Mouse (Mus musculus) left cerebral cortex, adult 11 months (tissue): ENCODE measurements around the gene Lmtk3.

Experiments used
- DNase-seq: peaks from one replicate; pipeline ENCODE4 v3.0.0; 2022; ENCODE audit warnings: low spot score

Gene Lmtk3

DNA sequence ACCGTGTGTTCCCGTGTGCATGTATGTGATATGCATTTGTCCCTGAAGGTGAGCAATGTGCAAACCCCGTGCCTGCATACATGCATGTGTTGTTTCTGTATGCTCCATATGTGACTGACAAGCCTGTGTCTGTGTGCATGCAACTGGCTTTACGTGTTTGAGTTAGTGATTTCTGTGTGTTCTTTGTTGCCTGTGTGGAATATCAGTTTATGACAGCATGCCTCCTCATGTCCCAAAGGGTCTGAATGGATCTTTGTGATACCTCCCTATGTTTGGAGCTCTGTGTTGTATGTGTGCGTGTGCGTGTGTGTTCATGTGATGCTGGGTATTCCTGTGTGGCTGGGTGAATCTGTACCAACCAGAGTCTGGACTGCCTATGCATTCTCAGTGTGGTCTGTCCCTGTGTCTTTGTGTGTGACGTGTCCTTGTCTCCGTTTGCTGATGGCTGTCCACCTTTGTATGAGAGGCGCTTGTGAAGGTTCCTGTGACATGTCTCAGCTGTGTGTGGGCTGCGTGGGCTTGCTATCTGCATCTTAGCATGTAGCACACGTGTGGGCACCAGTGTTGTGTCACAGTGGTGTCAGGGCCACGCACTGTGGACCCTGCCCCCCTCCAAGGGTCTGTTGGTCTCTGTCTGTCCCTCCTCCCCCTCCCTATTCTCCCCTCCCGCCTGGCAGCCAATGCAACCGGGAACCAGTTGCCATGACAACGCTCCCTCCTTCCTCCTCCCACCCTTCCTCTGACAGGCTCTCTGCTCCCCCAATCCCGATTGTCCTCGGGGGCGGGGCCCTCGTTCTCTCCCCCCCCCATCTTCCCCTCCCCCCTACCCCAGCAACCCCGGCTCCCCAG is 1.2 kb downstream of the Lmtk3 start, which contains the start of gene Sult2b1:
Sult2b1 (minus strand) TSS at position 146 of the 849 bp plus-strand sequence.
- peak; percentile 93 for DNase-seq

DNA sequence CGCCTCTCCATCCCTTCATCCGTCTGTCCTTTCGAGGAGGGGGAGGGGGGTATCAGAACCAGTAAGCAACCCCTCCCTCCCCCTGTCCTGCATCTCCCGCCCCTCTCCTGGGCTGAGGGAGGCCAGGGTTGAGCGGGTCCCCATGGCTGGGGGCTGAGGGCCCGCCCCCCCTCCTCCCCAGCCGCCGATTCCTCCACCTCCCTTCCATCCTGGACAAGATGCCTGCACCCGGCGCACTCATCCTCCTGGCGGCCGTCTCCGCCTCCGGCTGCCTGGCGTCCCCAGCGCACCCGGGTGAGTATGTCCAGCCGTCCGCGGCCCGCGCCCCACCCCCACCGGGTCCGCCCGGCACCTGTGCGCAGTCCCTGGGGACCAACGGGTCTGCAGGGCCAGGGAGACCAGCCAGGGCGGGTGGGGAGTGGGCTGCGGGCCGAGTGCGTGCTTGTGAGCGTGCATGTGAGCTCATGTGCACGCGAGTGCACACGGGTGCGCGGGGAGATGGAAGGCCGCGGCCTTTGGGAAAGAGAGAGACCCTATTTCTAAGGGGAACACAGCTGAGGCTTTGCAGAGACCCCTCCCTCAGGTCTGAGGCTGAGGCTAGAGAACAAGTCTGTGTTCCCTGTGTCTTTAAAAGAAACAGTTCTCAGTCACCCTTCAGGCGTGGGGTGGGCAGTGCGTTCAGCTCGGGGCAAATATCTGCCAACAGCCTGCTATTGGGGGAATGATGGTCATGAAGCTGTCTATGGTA is 2.0 kb downstream of the Lmtk3 start:
- no peak for DNase-seq

DNA sequence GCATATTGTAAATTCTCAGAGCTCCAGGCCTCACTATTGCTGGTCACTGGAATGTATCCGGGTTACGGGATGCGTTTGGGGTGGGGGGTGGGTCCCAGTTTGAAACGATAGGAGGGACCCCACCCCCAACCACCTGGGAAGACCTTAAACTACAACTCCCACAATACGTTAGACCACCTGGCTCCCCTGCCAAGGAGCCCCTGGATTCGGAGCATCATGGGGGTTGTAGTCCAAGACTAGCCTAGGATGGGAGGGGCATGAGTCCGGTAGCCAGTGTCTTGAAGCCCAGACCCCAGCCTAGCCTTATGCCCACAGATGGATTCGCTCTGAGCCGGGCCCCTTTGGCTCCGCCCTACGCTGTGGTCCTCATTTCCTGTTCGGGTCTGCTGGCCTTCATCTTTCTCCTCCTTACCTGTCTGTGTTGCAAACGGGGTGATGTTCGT is 2.6 kb downstream of the Lmtk3 start:
- DNase-seq = no peak

DNA sequence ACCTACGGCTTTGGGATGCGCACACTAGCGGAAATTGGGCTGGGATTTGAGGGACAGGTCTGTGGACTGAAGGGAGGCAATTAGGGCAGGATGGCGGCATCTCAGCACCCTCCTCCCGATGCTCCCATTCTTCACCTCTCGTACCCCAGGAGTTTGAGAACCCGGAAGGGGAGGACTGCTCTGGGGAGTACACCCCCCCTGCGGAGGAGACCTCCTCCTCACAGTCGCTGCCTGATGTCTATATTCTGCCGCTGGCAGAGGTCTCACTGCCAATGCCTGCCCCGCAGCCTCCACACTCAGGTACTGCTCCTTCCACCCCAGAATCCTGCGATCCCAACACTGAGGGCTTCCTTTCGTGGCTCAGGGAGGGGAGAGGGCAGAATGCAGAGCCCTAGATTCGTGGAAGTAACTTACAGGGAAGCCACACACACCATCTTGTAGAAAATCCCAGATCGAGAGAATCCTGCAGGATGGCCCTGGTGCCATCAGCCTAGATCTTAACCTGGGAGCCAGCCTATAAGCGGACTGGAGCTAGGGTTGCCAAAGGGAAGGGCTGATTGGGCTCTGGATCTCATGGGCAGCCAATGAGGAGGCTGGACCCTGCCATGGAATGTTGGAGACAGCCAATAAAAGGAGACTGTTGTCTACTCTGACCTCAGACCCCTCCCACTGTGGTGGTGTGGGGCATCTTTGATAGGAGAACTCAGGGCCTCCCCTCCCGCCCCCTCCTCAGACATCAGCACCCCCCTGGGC is 3.3 kb downstream of the Lmtk3 start:
- DNase-seq = peak; percentile 65

GRCm38 (mm10) chr7:45787642-45788041 is 4.1 kb downstream of the Lmtk3 start:
- no peak for DNase-seq

DNA sequence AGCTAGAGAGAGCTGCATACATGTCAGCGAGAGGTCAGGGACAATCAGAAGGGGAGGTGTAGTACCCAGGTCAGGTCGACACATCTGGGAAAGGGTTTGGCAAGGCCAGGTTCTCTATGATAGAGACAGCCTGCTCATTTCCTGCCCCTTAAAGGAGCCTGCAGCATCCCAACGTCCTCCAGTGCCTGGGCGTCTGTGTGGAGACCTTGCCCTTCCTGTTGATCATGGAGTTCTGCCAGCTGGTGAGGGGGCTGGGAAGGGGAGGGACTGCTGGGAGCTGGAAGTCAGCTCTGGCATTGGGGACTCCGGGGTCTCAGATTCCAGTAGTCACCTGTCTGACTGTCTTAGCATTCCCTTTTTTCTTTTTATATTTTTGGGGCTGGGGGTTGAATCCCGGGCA is 7.2 kb downstream of the Lmtk3 start:
- DNase-seq = no peak

DNA sequence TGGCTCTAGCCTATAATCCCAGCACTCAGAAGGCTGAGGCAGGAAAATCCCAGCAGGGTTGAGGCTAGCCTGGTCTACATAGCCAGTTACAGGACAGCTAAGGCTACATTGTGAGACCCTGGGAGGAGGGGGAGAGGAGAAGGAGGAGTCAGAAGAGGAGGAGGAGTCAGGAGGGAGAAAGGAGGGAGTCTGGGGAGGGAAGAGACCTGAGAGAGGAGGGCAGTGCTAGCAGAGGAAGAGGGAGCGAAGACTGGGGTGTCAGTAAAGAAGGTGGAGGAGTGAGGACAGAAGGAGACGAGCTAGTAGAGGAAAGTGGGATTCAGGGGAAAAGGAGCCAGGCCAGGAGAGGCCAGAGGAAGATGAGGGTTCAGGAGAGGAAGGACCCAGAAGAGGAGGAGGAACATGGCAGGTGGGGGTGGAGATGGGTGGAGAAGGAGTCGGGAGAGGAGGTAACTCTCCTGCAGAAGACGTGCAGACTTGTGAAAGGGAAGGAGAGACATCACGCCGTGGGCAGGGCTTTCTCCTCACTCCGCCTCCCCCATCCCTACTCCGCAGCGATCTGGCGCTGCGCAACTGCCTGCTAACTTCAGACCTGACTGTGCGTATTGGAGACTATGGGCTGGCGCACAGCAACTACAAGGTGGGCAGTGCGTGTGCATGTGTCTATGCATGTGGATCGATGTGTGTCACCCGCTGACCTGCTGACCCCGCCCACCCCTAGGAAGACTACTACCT is 8.4 kb downstream of the Lmtk3 start:
- DNase-seq = no peak

DNA sequence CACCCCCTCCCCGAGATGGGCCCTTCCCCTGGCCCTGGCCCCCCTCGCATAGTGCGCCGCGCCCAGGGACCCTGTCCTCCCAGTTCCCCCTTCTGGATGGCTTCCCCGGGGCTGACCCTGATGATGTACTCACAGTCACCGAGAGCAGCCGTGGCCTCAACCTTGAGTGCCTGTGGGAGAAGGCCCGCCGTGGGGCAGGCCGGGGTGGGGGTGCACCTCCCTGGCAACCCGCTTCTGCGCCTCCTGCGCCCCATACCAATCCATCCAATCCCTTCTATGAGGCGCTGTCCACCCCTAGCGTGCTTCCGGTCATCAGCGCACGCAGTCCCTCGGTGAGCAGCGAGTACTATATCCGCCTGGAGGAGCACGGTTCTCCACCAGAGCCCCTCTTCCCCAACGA is 9.7 kb downstream of the Lmtk3 start:
- no peak for DNase-seq

- no peak for DNase-seq
Observed at GRCm38 (mm10) chr7:45793969-45794585, 10.5 kb downstream of the Lmtk3 start.

- no peak for DNase-seq
Observed at GRCm38 (mm10) chr7:45794971-45795370, 11.4 kb downstream of the Lmtk3 start.

DNA sequence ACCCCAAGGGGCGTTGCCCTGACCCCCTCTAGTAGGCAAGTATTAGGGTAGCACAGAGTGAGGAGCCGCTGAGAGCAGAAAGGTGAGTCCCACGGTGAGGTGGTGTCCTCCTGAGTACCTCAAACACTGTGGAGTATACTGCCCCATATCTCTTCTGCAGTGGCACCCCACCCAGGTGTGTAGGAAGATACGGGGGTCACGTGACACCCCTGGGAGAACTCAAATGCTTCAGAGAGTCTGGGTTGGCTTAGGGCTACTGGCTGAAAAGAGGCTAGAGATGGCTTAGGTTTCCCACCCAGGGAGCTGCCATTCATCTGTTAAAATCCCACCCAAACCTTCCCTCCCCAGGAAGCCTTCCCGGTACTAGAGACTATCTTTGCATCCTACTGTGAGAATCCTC is 13.4 kb downstream of the Lmtk3 start:
- no peak for DNase-seq

DNA sequence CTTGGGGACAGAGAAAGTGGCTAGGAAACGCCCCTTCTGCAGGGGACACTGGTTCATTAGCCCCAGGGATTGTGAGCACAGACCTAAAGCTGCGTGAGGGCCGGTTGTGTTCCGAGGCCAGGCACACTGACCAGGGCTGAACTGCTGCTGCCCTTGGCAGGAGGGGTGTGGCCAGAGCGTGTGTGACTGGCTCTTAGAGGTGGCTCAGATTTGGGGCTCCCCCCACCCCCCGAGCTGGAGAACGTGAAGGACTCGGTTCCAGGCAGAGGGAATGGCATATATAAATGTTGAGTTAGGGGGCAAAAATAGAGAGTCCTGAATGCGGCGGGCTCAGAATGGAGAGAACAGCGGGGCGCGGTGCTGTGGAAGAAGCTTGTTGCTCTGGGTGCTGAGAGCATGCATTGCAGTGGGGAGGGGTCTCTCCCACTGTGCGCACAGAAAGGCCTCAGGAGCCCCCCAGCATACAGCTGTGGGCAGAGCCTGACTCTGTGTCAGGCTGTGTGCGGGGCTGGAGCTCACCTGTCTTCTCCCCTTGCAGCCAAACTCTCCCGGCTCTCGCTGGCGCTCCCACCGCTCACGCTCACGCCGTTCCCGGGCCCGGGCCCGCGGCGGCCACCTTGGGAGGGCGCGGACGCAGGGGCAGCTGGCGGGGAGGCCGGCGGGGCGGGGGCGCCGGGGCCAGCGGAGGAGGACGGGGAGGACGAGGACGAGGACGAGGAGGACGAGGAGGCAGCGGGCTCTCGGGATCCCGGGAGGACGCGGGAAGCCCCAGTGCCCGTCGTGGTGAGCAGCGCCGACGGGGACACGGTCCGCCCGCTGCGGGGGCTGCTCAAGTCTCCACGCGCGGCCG is 14.3 kb downstream of the Lmtk3 start:
- no peak for DNase-seq

- DNase-seq = no peak
Observed at GRCm38 (mm10) chr7:45798511-45798836, 14.9 kb downstream of the Lmtk3 start.

DNA sequence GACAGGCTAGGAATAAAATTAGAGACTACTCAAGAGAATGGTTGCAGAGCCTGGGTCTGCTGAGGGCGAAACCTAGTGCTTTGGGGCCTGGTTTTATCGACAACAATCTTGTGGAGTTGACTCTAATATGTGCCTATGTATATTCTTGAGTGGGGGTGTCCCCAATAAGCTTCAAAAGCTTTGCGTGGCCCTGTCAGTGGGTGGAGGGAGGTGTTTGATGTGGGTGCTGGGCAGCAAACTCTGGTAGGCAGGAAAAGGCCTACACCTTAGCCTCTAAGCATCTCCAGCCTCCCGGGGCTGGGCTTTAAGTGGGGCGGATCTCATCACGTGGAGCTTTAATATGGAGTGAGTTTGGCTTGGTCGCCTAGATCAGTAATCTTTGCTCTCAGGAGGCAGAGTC is 15.4 kb downstream of the Lmtk3 start:
- no peak for DNase-seq

- DNase-seq = no peak
Observed at GRCm38 (mm10) chr7:45800001-45800400, 16.5 kb downstream of the Lmtk3 start.

- no peak for DNase-seq
Observed at GRCm38 (mm10) chr7:45800546-45801204, 17.1 kb downstream of the Lmtk3 start.

- DNase-seq = peak; percentile 88
Observed at GRCm38 (mm10) chr7:45801348-45801747, 17.8 kb downstream of the Lmtk3 start.

- no peak for DNase-seq
Observed at GRCm38 (mm10) chr7:45802551-45802950, 19.0 kb downstream of the Lmtk3 start.

DNA sequence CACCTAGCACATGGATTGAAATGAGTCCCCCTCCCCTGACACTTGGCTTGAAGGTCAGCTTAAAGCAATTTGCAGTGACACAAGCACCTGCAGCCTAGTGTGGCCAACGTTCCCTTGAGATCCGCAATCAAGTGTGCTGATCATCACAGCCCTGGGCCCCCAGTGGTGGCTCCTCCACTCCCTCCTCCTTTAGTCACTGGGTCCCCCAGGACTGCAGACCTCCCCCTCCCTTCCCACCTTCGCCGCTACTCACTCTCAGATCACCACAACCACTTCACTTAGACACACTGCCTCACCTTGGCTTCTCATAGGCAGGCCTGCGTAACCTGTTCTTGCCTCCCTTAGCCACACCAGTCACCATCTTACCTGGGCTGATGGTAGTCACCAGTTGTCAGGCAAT is 22.4 kb downstream of the Lmtk3 start:
- DNase-seq = no peak

DNA sequence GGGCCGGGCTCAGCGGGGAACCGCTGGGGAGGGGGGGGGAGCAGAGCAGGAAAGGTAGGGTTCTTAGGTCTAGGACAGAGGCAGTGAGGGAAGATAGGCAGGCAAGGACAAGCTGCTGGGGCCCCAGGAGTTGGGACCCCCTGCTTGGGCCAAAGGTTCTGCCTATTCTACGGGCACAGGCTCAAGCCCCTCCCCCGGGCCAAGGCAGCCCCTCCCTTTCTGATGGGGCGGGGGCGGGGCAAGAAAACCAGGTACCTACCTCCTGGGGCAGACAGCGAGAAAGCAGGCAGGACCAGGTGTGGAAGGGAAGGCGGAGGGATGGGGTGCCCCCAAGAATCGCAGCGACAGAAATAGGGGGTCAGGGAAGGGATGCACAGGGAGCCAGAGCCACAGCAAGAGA is 24.9 kb downstream of the Lmtk3 start:
- no peak for DNase-seq
